Mouse (Mus musculus): ENCODE data around the gene Adam11. TPM values are rescaled to one million over a fixed set of nuclear protein-coding genes. Genes with fewer than 3 reads are reported as not detected.

Gene Adam11
- polyA plus RNA-seq, 1 experiment = 12.1 TPM

DNA sequence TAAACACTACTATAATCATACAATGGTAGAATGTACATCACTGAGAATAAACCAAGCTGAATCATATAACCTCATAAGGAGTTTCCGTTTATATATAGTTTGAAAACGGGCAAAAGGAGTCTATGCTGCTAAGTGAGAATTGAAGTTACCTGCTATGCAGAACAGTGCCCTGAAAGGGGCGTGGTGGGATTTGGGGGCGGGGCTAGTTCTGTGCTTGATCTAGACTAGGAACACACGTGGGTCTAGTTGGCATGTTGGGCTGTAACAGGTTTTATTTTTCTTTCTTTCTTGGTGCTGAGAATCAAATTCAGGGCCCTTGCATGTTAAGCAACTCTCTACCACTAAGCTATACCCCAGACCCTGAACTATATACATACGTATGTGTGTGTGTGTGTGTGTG lies 60.0 kb downstream of the Adam11 start:
- DNase-seq (ENCODE audit: low read depth in 1 of 2, low spot score in 2 of 2) = no peak
- peaks cover 22% of the 10 kb centered on the region for H3K27me3 ChIP-seq (ENCODE audit: control insufficient read depth, insufficient read depth, low read length)
- whole genome bisulfite sequencing = 47% methylated on average over 6 of the region's 6 CpGs

DNA sequence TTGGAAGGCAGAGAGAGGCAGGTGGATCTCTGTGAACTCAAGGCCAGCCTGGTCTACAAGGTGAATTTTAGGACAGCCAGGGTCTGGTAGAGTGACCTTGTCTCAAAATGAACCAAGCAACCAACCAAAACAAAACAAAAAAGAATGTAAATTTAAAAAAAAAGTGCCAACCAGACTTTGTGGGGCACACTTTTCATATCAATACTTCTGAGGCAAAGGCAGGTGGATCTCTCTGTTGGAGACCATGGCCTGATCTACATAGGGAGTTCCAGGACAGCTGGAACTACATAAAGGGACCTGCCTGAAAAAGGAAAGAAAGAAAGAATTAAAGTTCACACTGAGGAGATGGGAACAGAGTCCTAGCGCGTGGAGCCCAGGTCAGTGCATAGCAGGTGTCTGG lies 65.2 kb downstream of the Adam11 start:
- no peak for DNase-seq (ENCODE audit: low read depth in 1 of 2, low spot score in 2 of 2)
- Histone ChIP-seq H3K4me3 (ENCODE audit: extremely low read depth, insufficient read depth, insufficient read length) (no peak overlapping the region), H3K27me3 (ENCODE audit: control insufficient read depth, insufficient read depth, low read length) (peaks cover 2% of the 10 kb centered on the region; the same call in 1 of the 2 replicates), H3K36me3 (ENCODE audit: control insufficient read depth, insufficient read depth, low read length) (no peaks in the 10 kb centered on the region), H3K4me1 (ENCODE audit: control insufficient read depth, insufficient read depth, insufficient read length) (no peaks in the 10 kb centered on the region), H3K27ac (ENCODE audit: insufficient read depth, low read length) (no peak overlapping the region)
- TF ChIP-seq POLR2A (IDR thresholded peaks at IDR 0.05; ENCODE audit: low read depth, low read length) (no peak), CTCF (IDR thresholded peaks at IDR 0.05; ENCODE audit: extremely low read depth, insufficient read depth, insufficient read length, insufficient replicate concordance) (no peak)
- 82% methylated on average over 2 of the region's 2 CpGs for WGBS

More for the DNA sequence above, 60.0 kb downstream of the Adam11 start:
- H3K36me3 ChIP-seq (ENCODE audit: control insufficient read depth, insufficient read depth, low read length) = no peaks in the 10 kb centered on the region
- peaks cover 3% of the 10 kb centered on the region for H3K4me1 ChIP-seq (ENCODE audit: control insufficient read depth, insufficient read depth, insufficient read length)
- H3K4me3 ChIP-seq (ENCODE audit: extremely low read depth, insufficient read depth, insufficient read length) = no peak overlapping the region
- no peak for TF ChIP-seq CTCF (IDR thresholded peaks at IDR 0.05; ENCODE audit: extremely low read depth, insufficient read depth, insufficient read length, insufficient replicate concordance)
- no peak for TF ChIP-seq POLR2A (IDR thresholded peaks at IDR 0.05; ENCODE audit: low read depth, low read length)
- H3K27ac ChIP-seq (ENCODE audit: insufficient read depth, low read length) = no peak overlapping the region

DNA sequence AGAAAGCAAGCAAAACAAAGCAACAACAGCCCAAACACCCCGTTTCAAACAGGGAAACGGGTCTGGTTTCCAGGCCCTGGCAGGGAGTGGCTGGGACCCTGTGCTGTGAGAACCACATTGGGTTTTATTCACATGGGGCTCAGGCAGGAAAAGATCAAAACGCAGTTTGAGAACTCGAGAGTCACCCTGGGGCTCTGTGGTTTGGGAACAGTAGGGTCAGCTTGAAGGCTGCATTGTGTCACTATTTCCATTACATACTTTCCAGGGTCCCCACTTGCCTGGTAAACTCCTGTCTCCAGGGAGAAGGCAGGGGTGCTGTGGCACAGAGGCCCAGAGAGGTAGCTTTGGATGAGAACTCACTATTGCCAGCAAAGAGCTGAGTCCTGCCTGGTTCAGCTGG lies 65.9 kb downstream of the Adam11 start:
- Histone ChIP-seq H3K27ac (ENCODE audit: insufficient read depth, low read length) (no peak overlapping the region), H3K4me1 (ENCODE audit: control insufficient read depth, insufficient read depth, insufficient read length) (no peaks in the 10 kb centered on the region), H3K4me3 (ENCODE audit: extremely low read depth, insufficient read depth, insufficient read length) (no peak overlapping the region), H3K27me3 (ENCODE audit: control insufficient read depth, insufficient read depth, low read length) (0 out of 2 replicates have a peak, but pooled peaks cover 2% of the 10 kb centered on the region), H3K36me3 (ENCODE audit: control insufficient read depth, insufficient read depth, low read length) (no peaks in the 10 kb centered on the region)
- TF ChIP-seq POLR2A (IDR thresholded peaks at IDR 0.05; ENCODE audit: low read depth, low read length) (no peak), CTCF (IDR thresholded peaks at IDR 0.05; ENCODE audit: extremely low read depth, insufficient read depth, insufficient read length, insufficient replicate concordance) (no peak)
- WGBS = 23% methylated on average over 4 of the region's 4 CpGs
- no peak for DNase-seq (ENCODE audit: low read depth in 1 of 2, low spot score in 2 of 2)

Other genes starting within 250 kb of the Adam11 start
- 12.3 and 13.6 TPM in 2 replicates for gene Gpatch8, start 205.0 kb upstream of the Adam11 start, polyA plus RNA-seq (2012; rRNA removed)
- 0.27 TPM in 1 of 2 replicates, not detected in the other for gene Gm11627, start 182.0 kb upstream of the Adam11 start, polyA plus RNA-seq (2012; rRNA removed)
- gene Fzd2, start 157.0 kb upstream of the Adam11 start, polyA plus RNA-seq (2012; rRNA removed) = 2.9 and 4.2 TPM in 2 replicates
- not detected in 2 replicates for gene Meioc, start 97.7 kb upstream of the Adam11 start, polyA plus RNA-seq (2012; rRNA removed)
- gene Ccdc43, start 63.7 kb upstream of the Adam11 start, polyA plus RNA-seq (2012; rRNA removed) = 2.6 and 3.2 TPM in 2 replicates
- gene Gjc1, start 58.3 kb downstream of the Adam11 start, polyA plus RNA-seq (2012; rRNA removed) = 0.87 and 0.96 TPM in 2 replicates
- gene Higd1b, start 74.4 kb downstream of the Adam11 start, polyA plus RNA-seq (2012; rRNA removed) = 0.15 TPM in 1 of 2 replicates, not detected in the other
- 119 and 134 TPM in 2 replicates for gene Eftud2, start 119.5 kb downstream of the Adam11 start, polyA plus RNA-seq (2012; rRNA removed)
- gene Ccdc103, start 119.8 kb downstream of the Adam11 start, polyA plus RNA-seq (2012; rRNA removed) = 0.12 TPM in 1 of 2 replicates, not detected in the other
- gene Fam187a, start 123.7 kb downstream of the Adam11 start, polyA plus RNA-seq (2012; rRNA removed) = not detected in 2 replicates
- gene Gfap, start 139.5 kb downstream of the Adam11 start, polyA plus RNA-seq (2012; rRNA removed) = 1.7 and 1.8 TPM in 2 replicates
- gene Kif18b, start 163.7 kb downstream of the Adam11 start, polyA plus RNA-seq (2012; rRNA removed) = 7.0 and 8.9 TPM in 2 replicates
- not detected in 2 replicates for gene C1ql1, start 185.2 kb downstream of the Adam11 start, polyA plus RNA-seq (2012; rRNA removed)